Mouse (Mus musculus) liver, embryonic 15.5 days (tissue): Measurements from ENCODE around the gene Mcoln1. TPM values are rescaled to one million over a fixed set of nuclear protein-coding genes. Genes with fewer than 3 reads are reported as not detected.

ENCODE experiments used
- ATAC-seq: fragments of 200-750 bp; cut with Nextera tagmentation; 2 replicates; pipeline ENCODE4 v1.8.0; 2017; ENCODE audit warnings: moderate number of reproducible peaks, mild to moderate bottlenecking, moderate library complexity; ENCODE audit not compliant: insufficient read depth
- H3K27ac ChIP-seq: fragments of 300-500 bp; sonication (generic); replicated peaks from 2 replicates; pipeline ENCODE4 v1.5.1; 2015; ENCODE audit warnings: mild to moderate bottlenecking, inconsistent platforms
- H3K27me3 ChIP-seq: fragments of 300-500 bp; sonication (generic); 2 replicates; pipeline ENCODE4 v1.6.1; 2015; ENCODE audit warnings: mild to moderate bottlenecking, inconsistent platforms
- H3K36me3 ChIP-seq: fragments of 300-500 bp; sonication (generic); replicated peaks from 2 replicates; pipeline ENCODE4 v1.6.1; 2015; ENCODE audit warnings: moderate library complexity, mild to moderate bottlenecking, inconsistent platforms
- H3K4me1 ChIP-seq: fragments of 300-500 bp; sonication (generic); replicated peaks from 2 replicates; pipeline ENCODE4 v1.6.1; 2015; ENCODE audit warnings: inconsistent platforms
- H3K4me2 ChIP-seq: fragments of 300-500 bp; sonication (generic); 2 replicates; pipeline ENCODE4 v1.6.1; 2015; ENCODE audit warnings: moderate library complexity, mild to moderate bottlenecking, inconsistent platforms
- H3K4me3 ChIP-seq: fragments of 300-500 bp; sonication (generic); replicated peaks from 2 replicates; pipeline ENCODE4 v1.5.1; 2015; ENCODE audit warnings: mild to moderate bottlenecking, inconsistent platforms
- H3K9ac ChIP-seq: fragments of 300-500 bp; sonication (generic); 2 replicates; pipeline ENCODE4 v1.6.1; 2015; ENCODE audit warnings: moderate library complexity, mild to moderate bottlenecking, inconsistent platforms
- H3K9me3 ChIP-seq: fragments of 300-500 bp; sonication (generic); replicated peaks from 2 replicates; pipeline ENCODE4 v1.6.1; 2016; ENCODE audit warnings: inconsistent platforms
- WGBS: fragments of 180-500 bp; shearing (Covaris S2); methylation state at CpG from one replicate; pipeline ENCODE4 v1.1.7; 2015; ENCODE audit warnings: mixed read lengths; ENCODE audit not compliant: insufficient replicate concordance; 5-methylcytosine and 5-hydroxymethylcytosine counted together
- polyA plus RNA-seq: library from polyadenylated mRNA; unstranded; fragments of >200 nt; fragmentation: Nextera tagmentation; extraction: Ambion mirVana; gene quantifications from 2 replicates; pipeline ENCODE4 v1.2.1, GENCODE M21; 2015

Gene Mcoln1
- polyA plus RNA-seq, 1 experiment from 2014 or later, result 21.4 TPM

DNA sequence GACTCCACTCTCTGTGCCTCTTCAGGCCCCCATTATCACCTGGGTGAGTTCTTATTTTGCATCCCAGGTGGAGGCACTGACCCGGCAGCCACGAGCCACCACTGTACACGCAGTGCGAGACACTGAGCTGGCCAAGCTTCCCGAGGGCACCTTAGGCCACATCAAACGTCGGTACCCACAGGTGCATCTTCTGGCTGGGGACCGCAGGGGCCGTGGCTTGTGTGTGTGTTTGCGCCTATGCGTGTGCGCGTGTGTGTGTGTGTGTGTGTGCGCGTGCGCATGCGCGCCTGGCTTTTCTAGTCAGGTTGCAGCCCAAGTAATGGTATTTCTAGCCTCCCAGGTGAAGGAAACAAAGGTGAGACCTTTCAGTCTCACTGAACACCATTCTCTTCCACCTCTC is 31.7 kb downstream of the Mcoln1 start:
- 86% methylated on average over 18 of the region's 18 CpGs for WGBS
- H3K4me2 ChIP-seq, result no peak overlapping the region
- H3K36me3 ChIP-seq, result peaks cover 27% of the 10 kb centered on the region
- no peaks in the 10 kb centered on the region for H3K9me3 ChIP-seq
- no peak overlapping the region for H3K4me3 ChIP-seq
- peaks cover 15% of the 10 kb centered on the region for H3K4me1 ChIP-seq
- no peak for ATAC-seq
- no peak overlapping the region for H3K9ac ChIP-seq
- H3K27ac ChIP-seq, result no peak overlapping the region
- no peaks in the 10 kb centered on the region for H3K27me3 ChIP-seq

DNA sequence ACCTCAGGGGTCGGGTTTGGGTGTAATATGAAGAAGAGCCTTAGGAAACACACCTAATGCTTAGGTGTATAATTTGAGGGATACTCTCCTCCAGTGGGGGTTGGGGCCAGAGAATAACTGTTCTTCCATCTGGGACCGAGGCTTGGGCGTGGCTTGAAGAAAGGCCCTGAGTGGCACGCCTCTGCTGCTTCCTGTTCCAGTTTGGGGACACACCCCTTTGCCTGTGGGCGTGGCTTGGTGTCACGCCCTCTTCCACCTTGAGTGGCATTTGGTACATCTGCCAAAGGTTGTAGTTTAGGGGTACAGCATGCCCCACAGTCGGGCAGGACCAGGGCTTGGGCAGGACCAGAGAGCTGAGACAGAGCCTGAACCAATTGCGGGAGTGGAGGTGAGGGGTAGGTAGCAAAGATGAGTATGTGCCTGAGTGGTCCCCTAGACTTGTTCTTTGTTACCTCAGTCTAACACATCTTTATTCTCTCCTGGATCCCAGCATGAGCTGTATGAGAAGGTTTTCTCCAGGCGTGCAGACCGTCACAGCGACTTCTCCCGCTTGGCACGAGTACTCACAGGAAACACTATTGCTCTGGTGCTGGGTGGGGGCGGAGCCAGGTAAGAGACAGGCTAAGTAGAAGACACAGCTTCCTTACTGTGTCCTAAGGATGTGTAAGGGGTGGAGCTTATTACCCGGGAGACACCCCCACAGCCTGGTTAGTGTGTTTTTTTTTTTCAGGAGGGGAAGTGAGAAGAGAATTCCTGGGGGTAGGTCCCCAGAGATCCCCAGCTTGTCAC is 36.0 kb downstream of the Mcoln1 start:
- H3K4me2 ChIP-seq, result peak overlapping the region; percentile 34; the same call in 1 of the 2 replicates
- H3K4me3 ChIP-seq, result no peak overlapping the region
- 45% methylated on average over 15 of the region's 15 CpGs for WGBS
- no peaks in the 10 kb centered on the region for H3K27me3 ChIP-seq
- no peak overlapping the region for H3K27ac ChIP-seq
- H3K36me3 ChIP-seq, result peaks cover 59% of the 10 kb centered on the region
- H3K9ac ChIP-seq, result no peak overlapping the region
- ATAC-seq, result peak; percentile 81
- no peaks in the 10 kb centered on the region for H3K9me3 ChIP-seq
- H3K4me1 ChIP-seq, result peaks cover 15% of the 10 kb centered on the region

DNA sequence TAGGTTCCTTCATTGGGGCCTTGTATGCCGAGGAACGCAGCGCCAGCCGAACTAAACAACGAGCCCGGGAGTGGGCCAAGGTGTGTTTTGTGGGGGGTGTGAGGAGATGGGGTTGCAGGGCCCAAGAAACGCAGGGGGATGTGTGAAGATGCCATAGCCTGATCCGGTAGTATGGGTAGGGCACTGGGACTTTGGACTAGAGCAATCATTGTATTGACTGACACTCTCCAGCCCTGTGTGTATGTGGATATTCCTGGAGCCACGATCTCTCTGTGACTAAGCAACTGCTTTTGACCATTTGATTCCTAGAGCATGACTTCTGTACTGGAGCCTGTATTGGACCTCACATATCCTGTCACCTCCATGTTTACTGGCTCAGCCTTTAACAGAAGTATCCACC is 36.7 kb downstream of the Mcoln1 start:
- H3K9me3 ChIP-seq, result no peaks in the 10 kb centered on the region
- H3K27me3 ChIP-seq, result no peaks in the 10 kb centered on the region
- H3K36me3 ChIP-seq, result peaks cover 59% of the 10 kb centered on the region
- no peak overlapping the region for H3K4me3 ChIP-seq
- no peak overlapping the region for H3K27ac ChIP-seq
- no peak overlapping the region for H3K4me2 ChIP-seq
- no peak overlapping the region for H3K9ac ChIP-seq
- ATAC-seq, result no peak
- 85% methylated on average over 9 of the region's 9 CpGs for WGBS
- H3K4me1 ChIP-seq, result peaks cover 15% of the 10 kb centered on the region

DNA sequence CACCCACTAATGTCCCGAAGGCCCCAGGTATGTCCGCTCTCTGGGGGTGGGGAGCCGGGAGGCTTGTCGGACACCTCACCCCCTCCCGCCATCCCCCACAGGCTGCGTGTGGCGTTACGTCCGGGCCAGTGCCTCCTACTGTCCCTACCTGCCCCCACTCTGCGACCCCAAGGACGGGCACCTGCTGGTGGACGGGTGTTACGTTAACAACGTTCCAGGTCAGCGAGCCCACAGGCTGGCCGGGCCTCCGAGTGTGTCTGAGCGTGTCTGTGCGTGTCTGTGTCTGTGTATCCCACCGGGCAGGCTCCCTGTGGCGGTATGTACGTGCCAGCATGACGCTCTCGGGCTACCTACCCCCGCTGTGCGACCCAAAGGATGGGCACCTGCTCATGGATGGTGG is 37.4 kb downstream of the Mcoln1 start:
- Histone ChIP-seq H3K4me3 (no peak overlapping the region), H3K9ac (no peak overlapping the region), H3K27me3 (no peaks in the 10 kb centered on the region), H3K4me2 (no peak overlapping the region), H3K36me3 (peaks cover 59% of the 10 kb centered on the region), H3K4me1 (peaks cover 15% of the 10 kb centered on the region), H3K9me3 (no peaks in the 10 kb centered on the region), H3K27ac (no peak overlapping the region)
- ATAC-seq, result no peak
- 91% methylated on average over 26 of the region's 26 CpGs for WGBS

DNA sequence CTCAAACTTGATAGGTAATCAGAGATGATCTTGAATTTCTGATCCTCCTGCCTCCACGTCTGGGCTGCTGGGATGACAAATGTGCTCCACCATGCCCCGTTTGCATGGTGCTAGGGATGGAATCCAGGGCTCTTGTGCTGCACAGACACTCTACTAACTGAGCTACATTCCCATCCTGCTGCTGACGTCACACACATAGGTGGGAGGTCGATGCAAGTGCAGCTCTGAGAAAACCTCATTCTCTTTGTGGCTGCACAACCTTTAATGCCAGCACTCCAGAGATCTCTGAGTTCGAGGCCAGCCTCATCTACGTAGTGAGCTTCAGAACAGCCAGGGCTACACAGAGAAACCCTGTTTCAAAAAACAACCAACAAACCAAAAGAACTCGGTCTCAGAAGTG is 38.9 kb downstream of the Mcoln1 start:
- Histone ChIP-seq H3K27ac (no peak overlapping the region), H3K4me1 (peaks cover 15% of the 10 kb centered on the region), H3K4me3 (no peak overlapping the region), H3K9me3 (no peaks in the 10 kb centered on the region), H3K27me3 (no peaks in the 10 kb centered on the region), H3K9ac (no peak overlapping the region), H3K36me3 (peaks cover 65% of the 10 kb centered on the region), H3K4me2 (no peak overlapping the region)
- no peak for ATAC-seq
- 69% methylated on average over 7 of the region's 7 CpGs for WGBS

DNA sequence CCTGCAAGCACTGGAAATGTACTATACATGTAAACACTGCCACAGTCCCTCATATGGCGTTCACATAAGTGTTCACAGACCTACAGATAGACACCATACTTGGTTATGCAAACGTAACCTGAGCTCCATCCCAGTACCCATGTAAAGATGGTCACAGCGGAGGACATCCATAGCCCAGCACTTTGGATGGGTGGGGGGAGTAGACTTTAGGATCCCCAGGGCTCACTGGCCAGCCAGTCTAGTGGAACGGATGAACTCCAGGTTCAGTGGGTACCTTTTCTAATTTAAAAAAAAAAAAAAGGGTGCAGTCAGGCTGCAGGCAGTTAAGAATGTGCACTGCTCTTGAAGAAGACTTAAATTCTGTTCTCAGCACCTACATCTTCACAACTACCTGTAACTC is 39.8 kb downstream of the Mcoln1 start:
- no peak for ATAC-seq
- H3K9me3 ChIP-seq, result no peaks in the 10 kb centered on the region
- no peak overlapping the region for H3K4me2 ChIP-seq
- H3K36me3 ChIP-seq, result peaks cover 72% of the 10 kb centered on the region
- no peak overlapping the region for H3K27ac ChIP-seq
- no peaks in the 10 kb centered on the region for H3K27me3 ChIP-seq
- no peak overlapping the region for H3K9ac ChIP-seq
- 84% methylated on average over 4 of the region's 4 CpGs for WGBS
- H3K4me3 ChIP-seq, result no peak overlapping the region
- peaks cover 15% of the 10 kb centered on the region for H3K4me1 ChIP-seq

DNA sequence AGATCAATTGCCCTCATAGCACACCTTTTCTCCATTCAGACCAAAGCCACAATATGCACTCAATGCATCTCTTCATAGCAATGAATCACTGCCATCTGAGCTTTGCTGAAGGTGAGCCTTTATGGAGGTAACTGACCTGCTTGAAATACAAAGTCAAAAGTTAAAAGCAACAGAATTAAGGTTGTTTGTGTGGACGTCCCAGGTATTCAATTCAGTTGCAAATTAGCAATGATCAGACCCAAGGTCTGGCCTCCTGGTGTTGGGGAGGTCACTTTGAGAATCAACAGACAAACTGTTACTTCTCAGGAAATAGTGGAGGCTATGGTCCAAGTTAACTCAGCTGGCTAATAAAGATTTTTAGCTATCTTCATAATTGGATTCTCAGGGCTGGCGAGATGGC is 46.3 kb downstream of the Mcoln1 start:
- Histone ChIP-seq H3K27me3 (no peaks in the 10 kb centered on the region), H3K36me3 (peaks cover 28% of the 10 kb centered on the region), H3K9me3 (no peaks in the 10 kb centered on the region), H3K27ac (no peak overlapping the region), H3K9ac (no peak overlapping the region), H3K4me2 (no peak overlapping the region), H3K4me3 (no peak overlapping the region), H3K4me1 (no peaks in the 10 kb centered on the region)
- whole genome bisulfite sequencing, result 81% methylated on average over 2 of the region's 2 CpGs
- ATAC-seq, result no peak

DNA sequence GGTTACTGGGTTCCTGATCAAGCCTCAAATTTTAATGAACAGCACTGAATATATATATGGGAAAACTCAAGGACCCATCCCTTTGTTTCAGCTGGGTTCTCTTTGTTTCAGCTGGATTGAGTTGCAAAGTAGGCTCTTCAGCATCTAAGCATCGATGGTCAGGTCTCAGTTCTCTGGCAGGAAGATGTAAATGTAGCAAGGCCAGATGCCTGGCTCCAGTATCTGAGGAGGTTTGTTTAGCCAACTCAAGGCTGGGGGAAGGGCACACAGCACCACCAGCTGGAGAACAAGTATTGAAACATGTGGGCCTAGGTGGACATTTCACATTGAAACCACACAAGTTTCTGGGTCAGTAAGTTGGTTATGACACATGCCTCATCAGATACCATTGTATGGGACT is 52.0 kb downstream of the Mcoln1 start:
- H3K27me3 ChIP-seq, result no peaks in the 10 kb centered on the region
- no peak overlapping the region for H3K27ac ChIP-seq
- no peaks in the 10 kb centered on the region for H3K9me3 ChIP-seq
- H3K4me1 ChIP-seq, result no peaks in the 10 kb centered on the region
- H3K4me2 ChIP-seq, result no peak overlapping the region
- WGBS, result 66% methylated on average over 1 of the region's 1 CpGs
- H3K36me3 ChIP-seq, result no peaks in the 10 kb centered on the region
- no peak overlapping the region for H3K9ac ChIP-seq
- ATAC-seq, result no peak
- H3K4me3 ChIP-seq, result no peak overlapping the region

DNA sequence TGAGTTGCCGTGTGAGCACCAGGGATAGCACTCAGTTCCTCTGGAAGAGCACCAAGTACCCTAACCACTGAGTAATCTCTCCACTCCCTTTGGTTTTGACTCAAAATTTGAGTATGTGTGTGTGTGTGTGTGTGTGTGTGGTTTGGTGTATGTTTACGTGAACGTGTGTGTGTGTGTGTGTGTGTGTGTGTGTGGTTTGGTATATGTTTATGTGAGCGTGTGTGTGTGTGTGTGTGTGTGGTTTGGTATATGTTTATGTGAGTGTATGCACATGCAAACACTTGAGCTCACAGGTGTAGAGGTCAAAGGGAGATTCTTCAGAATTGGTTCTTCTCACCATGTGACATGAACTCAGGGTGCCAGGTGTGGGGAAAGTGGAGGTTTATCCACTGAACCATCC is 55.9 kb downstream of the Mcoln1 start:
- H3K4me2 ChIP-seq, result no peak overlapping the region
- no peak overlapping the region for H3K4me3 ChIP-seq
- H3K9me3 ChIP-seq, result no peaks in the 10 kb centered on the region
- no peak overlapping the region for H3K27ac ChIP-seq
- H3K27me3 ChIP-seq, result no peaks in the 10 kb centered on the region
- no peaks in the 10 kb centered on the region for H3K4me1 ChIP-seq
- H3K36me3 ChIP-seq, result no peaks in the 10 kb centered on the region
- WGBS, result 58% methylated on average over 4 of the region's 4 CpGs
- ATAC-seq, result peak; percentile 82
- no peak overlapping the region for H3K9ac ChIP-seq

Other genes with a start within 250 kb of the Mcoln1 start
- 20.5 and 25.7 TPM in 2 replicates for gene Insr, start 220.8 kb upstream of the Mcoln1 start, polyA plus RNA-seq
- gene A430078G23Rik, start 147.0 kb upstream of the Mcoln1 start, polyA plus RNA-seq, result 1.2 TPM in 2 replicates
- 1.8 and 2.2 TPM in 2 replicates for gene Arhgef18, start 107.5 kb upstream of the Mcoln1 start, polyA plus RNA-seq
- gene Pex11g, start 32.8 kb upstream of the Mcoln1 start, polyA plus RNA-seq, result 6.7 and 8.0 TPM in 2 replicates
- gene Tex45, start 29.6 kb upstream of the Mcoln1 start, polyA plus RNA-seq, result not detected in 2 replicates
- gene Zfp358, start 7.3 kb upstream of the Mcoln1 start, polyA plus RNA-seq, result 4.8 and 5.8 TPM in 2 replicates
- gene Pnpla6, start 14.9 kb downstream of the Mcoln1 start, polyA plus RNA-seq, result 9.2 and 11.9 TPM in 2 replicates
- gene C330021F23Rik, start 67.5 kb downstream of the Mcoln1 start, polyA plus RNA-seq, result 4.3 and 4.4 TPM in 2 replicates
- 1.7 and 1.9 TPM in 2 replicates for gene Camsap3, start 86.8 kb downstream of the Mcoln1 start, polyA plus RNA-seq
- 27.3 and 31.0 TPM in 2 replicates for gene Xab2, start 120.9 kb downstream of the Mcoln1 start, polyA plus RNA-seq
- gene Pet100, start 121.1 kb downstream of the Mcoln1 start, polyA plus RNA-seq, result 49.8 and 72.1 TPM in 2 replicates
- gene Pcp2, start 125.1 kb downstream of the Mcoln1 start, polyA plus RNA-seq, result 0.09 and 0.22 TPM in 2 replicates
- 49.8 and 50.7 TPM in 2 replicates for gene Stxbp2, start 130.5 kb downstream of the Mcoln1 start, polyA plus RNA-seq
- not detected in 2 replicates for gene Retn, start 155.3 kb downstream of the Mcoln1 start, polyA plus RNA-seq
- gene Mcemp1, start 165.3 kb downstream of the Mcoln1 start, polyA plus RNA-seq, result 8.2 and 8.9 TPM in 2 replicates
- 2.6 and 3.5 TPM in 2 replicates for gene Fcor, start 171.9 kb downstream of the Mcoln1 start, polyA plus RNA-seq
- 13.2 and 15.1 TPM in 2 replicates for gene Trappc5, start 175.8 kb downstream of the Mcoln1 start, polyA plus RNA-seq
- 0.05 and 0.08 TPM in 2 replicates for gene Fcer2a, start 193.7 kb downstream of the Mcoln1 start, polyA plus RNA-seq
- gene Clec4g, start 220.2 kb downstream of the Mcoln1 start, polyA plus RNA-seq, result 6.7 and 9.3 TPM in 2 replicates
- 0.18 and 0.23 TPM in 2 replicates for gene Cd209a, start 248.5 kb downstream of the Mcoln1 start, polyA plus RNA-seq